Mouse (Mus musculus) CH12.LX (cell line): Measurements from ENCODE around the gene Cacna1b. TPM values are rescaled to one million over a fixed set of nuclear protein-coding genes. Genes with fewer than 3 reads are reported as not detected.
A peak's percentile ranks its signal among the peaks of the same experiment; 100 is the strongest.

Source experiments
- DNase-seq: peaks from one replicate; pipeline ENCODE4 v3.0.0-alpha.2; 2013; ENCODE audit errors: extremely low read depth
- H3K27ac ChIP-seq: 2 replicates; pipeline ENCODE4 v1.5.1; 2012; ENCODE audit warnings: low read depth, mild to moderate bottlenecking, control low read depth, moderate library complexity; ENCODE audit not compliant: insufficient read depth
- H3K27me3 ChIP-seq: replicated peaks from 2 replicates; pipeline ENCODE3; 2012; ENCODE audit warnings: inconsistent platforms
- H3K36me3 ChIP-seq, 2 experiments: replicated peaks in 1 of 2; 2 replicates each; pipeline versions ENCODE3 to v1.6.1; 2012; ENCODE audit warnings: inconsistent platforms in 1 of 2, low read length in 1 of 2, mild to moderate bottlenecking in 1 of 2, mixed read lengths in 1 of 2, moderate library complexity in 1 of 2; ENCODE audit not compliant: control insufficient read depth in 1 of 2, insufficient read depth in 1 of 2
- H3K4me1 ChIP-seq, 2 experiments: 2 replicates each; pipeline ENCODE4 v1.6.1; 2012; ENCODE audit warnings: inconsistent platforms in 1 of 2, moderate library complexity in 1 of 2; ENCODE audit not compliant: insufficient read depth in 2 of 2, control insufficient read depth in 1 of 2
- H3K4me2 ChIP-seq: 2 replicates; pipeline ENCODE4 v1.6.1; 2012; ENCODE audit warnings: low read depth, mild to moderate bottlenecking, control low read depth; ENCODE audit not compliant: poor library complexity, insufficient read depth, severe bottlenecking
- H3K4me3 ChIP-seq, 3 experiments: fragments of 150-350 bp in 1 of 3; sonication (generic) in 1 of 3; replicated peaks in 1 of 3; 2 replicates each; pipeline versions ENCODE3 to v1.5.1; 2011 to 2012; ENCODE audit warnings: low read depth in 2 of 3, low read length in 2 of 3, mild to moderate bottlenecking in 2 of 3, moderate library complexity in 2 of 3, control low read depth in 1 of 3, improper control_type of control experiment in 1 of 3, inconsistent platforms in 1 of 3, mixed read lengths in 1 of 3; ENCODE audit not compliant: poor library complexity in 1 of 3
- H3K79me2 ChIP-seq: replicated peaks from 2 replicates; pipeline ENCODE4 v1.6.1; 2012; ENCODE audit warnings: mild to moderate bottlenecking, moderate library complexity; ENCODE audit not compliant: control insufficient read depth, poor library complexity, insufficient read depth, severe bottlenecking; ENCODE audit errors: extremely low read depth
- H3K9ac ChIP-seq: 2 replicates; pipeline ENCODE4 v1.6.1; 2012; ENCODE audit warnings: low read depth, mild to moderate bottlenecking, control low read depth, moderate library complexity; ENCODE audit not compliant: insufficient read depth
- H3K9me3 ChIP-seq: replicated peaks from 2 replicates; pipeline ENCODE3; 2012; ENCODE audit warnings: low read length, inconsistent platforms, mixed read lengths
- BHLHE40 ChIP-seq: IDR thresholded peaks from 2 replicates; pipeline ENCODE4 v1.6.1; 2011; ENCODE audit warnings: mild to moderate bottlenecking, low read depth, low read length, improper control_type of control experiment
- CHD1 ChIP-seq: IDR thresholded peaks from 2 replicates; pipeline ENCODE4 v1.6.1; 2012; ENCODE audit warnings: low read depth, low read length, improper control_type of control experiment, inconsistent platforms
- CTCF ChIP-seq, 2 experiments: IDR thresholded peaks in 1 of 2; conservative IDR thresholded peaks in 1 of 2; 2 replicates each; pipeline ENCODE4 v1.5.1; 2011 to 2012; ENCODE audit warnings: low read depth in 2 of 2, low read length in 2 of 2, improper control_type of control experiment in 1 of 2, inconsistent platforms in 1 of 2, mild to moderate bottlenecking in 1 of 2, moderate library complexity in 1 of 2
- ELF1 ChIP-seq: IDR thresholded peaks from 2 replicates; pipeline ENCODE4 v1.6.1; 2014; ENCODE audit warnings: low read depth, mild to moderate bottlenecking, inconsistent platforms, low read length, improper control_type of control experiment
- IRF4 ChIP-seq: IDR thresholded peaks from 2 replicates; pipeline ENCODE4 v1.6.1; 2014; ENCODE audit warnings: low read depth, mild to moderate bottlenecking, inconsistent platforms, low read length, improper control_type of control experiment
- JUND ChIP-seq: conservative IDR thresholded peaks from 2 replicates; pipeline ENCODE4 v1.6.1; 2011; ENCODE audit warnings: low read depth, low read length, improper control_type of control experiment
- MAX ChIP-seq: IDR thresholded peaks from 2 replicates; pipeline ENCODE4 v1.6.1; 2011; ENCODE audit warnings: low read length, improper control_type of control experiment
- MYC ChIP-seq: IDR thresholded peaks from 2 replicates; pipeline ENCODE4 v1.6.1; 2011; ENCODE audit warnings: low read depth, mild to moderate bottlenecking, improper control_type of control experiment, low read length
- NELFE ChIP-seq: IDR thresholded peaks from 2 replicates; pipeline ENCODE4 v1.6.1; 2011; ENCODE audit warnings: low read depth, low read length, improper control_type of control experiment
- NRF1 ChIP-seq: IDR thresholded peaks from 2 replicates; pipeline ENCODE4 v1.6.1; 2014; ENCODE audit warnings: low read depth, mild to moderate bottlenecking, inconsistent platforms, low read length, improper control_type of control experiment, moderate library complexity
- RAD21 ChIP-seq: IDR thresholded peaks from 2 replicates; pipeline ENCODE4 v1.6.1; 2011; ENCODE audit warnings: low read depth, mild to moderate bottlenecking, low read length, improper control_type of control experiment, moderate library complexity
- SMC3 ChIP-seq: IDR thresholded peaks from 2 replicates; pipeline ENCODE4 v1.6.1; 2011; ENCODE audit warnings: low read depth, low read length, improper control_type of control experiment
- TBP ChIP-seq: conservative IDR thresholded peaks from 2 replicates; pipeline ENCODE4 v1.6.1; 2011; ENCODE audit warnings: low read depth, low read length, improper control_type of control experiment
- TCF12 ChIP-seq: IDR thresholded peaks from 2 replicates; pipeline ENCODE4 v1.6.1; 2014; ENCODE audit warnings: low read depth, mild to moderate bottlenecking, inconsistent platforms, low read length, improper control_type of control experiment
- UBTF ChIP-seq: IDR thresholded peaks from 2 replicates; pipeline ENCODE4 v1.6.1; 2012; ENCODE audit warnings: low read depth, mild to moderate bottlenecking, inconsistent platforms, low read length, improper control_type of control experiment, moderate library complexity
- ZC3H11A ChIP-seq: IDR thresholded peaks from 2 replicates; pipeline ENCODE4 v1.6.1; 2012; ENCODE audit warnings: low read depth, mild to moderate bottlenecking, inconsistent platforms, low read length, improper control_type of control experiment
- ZNF384 ChIP-seq: IDR thresholded peaks from 2 replicates; pipeline ENCODE4 v1.6.1; 2012; ENCODE audit warnings: low read depth, low read length, improper control_type of control experiment, inconsistent platforms
- dilution Hi-C: fragments of 300-500 bp; cut with MboI; formaldehyde crosslinking; loops from 2 replicates; pipeline ENCODE4 v1.14.3; 2020; ENCODE audit warnings: low sequenced_read_pairs; ENCODE audit not compliant: extremely low pct_unique_long_range_greater_than_20kb, extremely low pct_ligation_motif_present
- in situ Hi-C: fragments of 300-500 bp; cut with MboI; formaldehyde crosslinking; loops from 3 replicates; pipeline ENCODE4 v1.14.3; 2019; ENCODE audit warnings: low sequenced_read_pairs, low pct_ligation_motif_present, low pct_unique_long_range_greater_than_20kb, mixed read lengths
- polyA plus RNA-seq: library from polyadenylated mRNA; unstranded; fragments of >175 nt; gene quantifications from 2 replicates; pipeline ENCODE4 v1.2.1, GENCODE M21; 2012; ENCODE audit warnings: low read depth; ENCODE audit not compliant: insufficient read length
- total RNA-seq, 2 experiments: library from RNA; depleted of rRNA; stranded (reverse); fragments of 300-350 nt in 1 of 2; fragments of >200 nt in 1 of 2; gene quantifications; 2 replicates each; pipeline ENCODE4 v1.2.3; 2012 to 2014

Gene Cacna1b
- total and polyA plus RNA-seq, 3 experiments: 0.16 to 0.72 TPM; not detected in 1

- H3K79me2 ChIP-seq: no peaks in the 10 kb centered on the region
- no peaks in the 10 kb centered on the region for H3K9me3 ChIP-seq
- H3K4me2 ChIP-seq: no peak overlapping the region
- in situ Hi-C loops: no loop called here
- no peaks in the 10 kb centered on the region for H3K27me3 ChIP-seq
- no peak for TF ChIP-seq MAX
- 0 out of 2 replicates have a peak, but pooled peaks have one; percentile 20 for TF ChIP-seq NELFE
- peak; percentile 88 for TF ChIP-seq ZC3H11A
- TF ChIP-seq CTCF (conservative IDR thresholded peaks at IDR 0.05 in 1 of 2, IDR thresholded peaks at IDR 0.05 in 1 of 2; ENCODE audit: low read depth in 2 of 2, low read length in 2 of 2): peak; percentile 85 to 95
- TF ChIP-seq JUND: 0 out of 2 replicates have a peak, but pooled peaks have one; percentile 28
- TF ChIP-seq IRF4: no peak
- TF ChIP-seq SMC3: peak; percentile 97
- TF ChIP-seq RAD21: peak; percentile 96
- TF ChIP-seq CHD1: no peak
- TF ChIP-seq, all 38 proteins: peak for 6
- Histone ChIP-seq H3K4me1 (peaks cover 2 to 22% of the 10 kb centered on the region in 2 experiments; a peak in 2 of 4 replicates), H3K4me3 (no peak overlapping the region), H3K9ac (no peak overlapping the region), H3K27ac (no peak overlapping the region), H3K36me3 (no peaks in the 10 kb centered on the region)
- dilution Hi-C loops: no loop called here
- peak; percentile 62 for DNase-seq
These were observed 188.3 kb downstream of the Cacna1b start for GRCm38 (mm10) chr2:24574616-24575015.

- Histone ChIP-seq H3K4me3 (no peak overlapping the region), H3K4me1 (peaks cover under 1 to 20% of the 10 kb centered on the region in 2 experiments; a peak in 2 of 4 replicates), H3K79me2 (no peaks in the 10 kb centered on the region), H3K4me2 (no peak overlapping the region), H3K9ac (no peak overlapping the region), H3K27me3 (no peaks in the 10 kb centered on the region), H3K36me3 (no peaks in the 10 kb centered on the region), H3K27ac (no peak overlapping the region), H3K9me3 (no peaks in the 10 kb centered on the region)
- dilution Hi-C loops: no loop called here
- no peak for DNase-seq
- no peak for TF ChIP-seq CHD1
- no peak for TF ChIP-seq NRF1
- TF ChIP-seq BHLHE40: no peak
- no peak for TF ChIP-seq ELF1
- no peak for TF ChIP-seq ZNF384
- no peak for TF ChIP-seq UBTF
- no peak for TF ChIP-seq NELFE
- TF ChIP-seq MAX: no peak
- no peak for TF ChIP-seq TBP
- no peak for TF ChIP-seq TCF12
- no peak for TF ChIP-seq MYC
- TF ChIP-seq RAD21: no peak
- in situ Hi-C loops: no loop called here
These were observed 192.0 kb downstream of the Cacna1b start for GRCm38 (mm10) chr2:24570917-24571316.
